Mouse (Mus musculus): ENCODE measurements around the gene Als2.

The Als2 gene

GRCm38 (mm10) chr1:59211651-59212050 lies 25.4 kb downstream of the Als2 start:
- DNase-seq: no peak

DNA sequence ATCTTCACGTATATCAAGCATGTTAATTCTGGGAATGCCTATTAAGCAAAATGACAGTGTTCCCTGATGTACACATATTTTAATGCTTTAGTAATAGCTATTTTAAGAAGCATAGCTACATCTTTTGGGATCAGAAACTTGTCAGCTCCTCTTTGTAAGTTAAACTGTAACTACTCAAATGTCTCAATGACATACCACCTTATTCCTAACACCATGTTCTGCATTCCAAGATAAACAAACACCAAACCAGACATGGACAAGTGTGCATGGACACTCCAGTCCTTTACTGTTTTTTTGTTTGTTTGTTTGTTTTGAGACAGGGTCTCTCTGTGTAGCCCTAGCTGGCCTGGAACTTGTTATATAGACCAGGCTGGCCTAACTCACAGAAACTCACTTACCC lies 28.7 kb downstream of the Als2 start:
- DNase-seq: no peak

DNA sequence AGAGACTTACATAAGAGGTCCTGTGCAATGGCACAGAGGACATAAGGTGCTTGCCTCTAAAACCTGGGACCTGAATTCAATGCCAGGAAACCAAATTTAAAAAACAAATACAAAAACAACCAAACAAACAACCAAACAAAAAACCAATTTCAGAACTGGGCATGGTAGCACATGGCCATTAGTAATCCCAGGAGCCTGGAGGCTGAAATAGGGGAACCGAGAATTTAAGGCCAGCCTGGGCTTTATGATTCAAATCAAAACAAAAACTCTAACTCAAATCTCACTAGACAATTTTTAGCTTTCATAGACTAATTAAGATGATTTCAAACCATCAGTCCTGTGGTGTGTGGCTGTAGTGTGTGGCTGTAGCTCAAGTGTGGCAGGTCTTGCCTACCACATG lies 32.5 kb downstream of the Als2 start:
- no peak for DNase-seq

DNA sequence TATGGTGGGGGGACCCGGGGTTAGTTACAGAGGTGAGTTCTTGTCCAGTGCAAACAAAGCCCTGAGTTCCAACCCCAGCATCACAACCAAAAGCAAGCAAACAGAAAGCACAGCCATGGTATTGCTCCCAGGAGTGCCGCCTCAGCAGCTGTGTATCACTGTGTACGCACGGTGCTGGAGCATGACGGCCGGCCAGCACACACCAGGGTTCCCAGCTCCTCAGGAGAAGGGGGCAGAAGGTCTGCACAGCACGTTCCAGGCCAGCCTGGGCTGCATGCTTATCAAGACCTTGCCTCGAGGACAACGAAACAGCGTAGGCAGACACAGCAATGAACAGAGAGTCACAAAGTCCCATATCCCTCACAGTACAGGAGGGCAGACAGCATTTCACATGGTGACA lies 34.7 kb downstream of the Als2 start:
- DNase-seq: no peak

DNA sequence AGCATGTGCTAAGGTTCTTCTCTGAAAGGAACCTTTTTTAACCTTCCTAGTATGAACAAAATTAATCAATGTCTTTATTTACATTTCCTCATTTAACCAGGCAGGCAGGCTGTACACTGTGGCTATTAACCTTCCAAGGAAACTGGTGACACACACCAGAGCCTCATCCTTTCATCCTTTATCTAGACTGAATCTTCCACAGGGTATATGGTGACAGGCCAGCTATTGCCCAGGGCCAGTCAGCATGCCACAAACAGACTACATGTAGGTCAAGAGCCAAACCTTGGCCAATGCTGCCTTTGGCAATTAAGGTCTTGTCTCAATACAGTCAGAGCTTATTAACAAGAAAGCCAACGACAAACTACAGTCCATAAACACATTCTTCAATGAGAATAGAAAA lies 35.5 kb downstream of the Als2 start:
- no peak for DNase-seq

DNA sequence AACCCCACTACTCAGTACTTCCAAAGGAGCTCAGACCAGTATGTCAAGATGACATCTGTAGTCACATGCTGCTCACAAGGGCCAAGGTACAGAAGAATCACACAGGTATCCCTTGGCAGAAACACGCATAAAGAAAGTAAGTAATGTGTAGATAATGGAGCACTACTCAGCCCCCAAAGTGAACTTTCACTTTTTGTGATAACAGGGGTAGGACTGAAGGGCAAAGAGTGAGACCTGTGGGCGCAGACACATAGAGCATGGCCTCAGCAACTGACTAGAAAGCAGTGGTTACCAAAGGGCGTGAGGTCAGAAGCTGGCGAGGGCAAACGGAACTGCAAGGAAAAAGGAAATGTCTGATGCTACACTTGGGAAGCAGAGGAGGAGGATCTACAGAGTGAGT lies 36.1 kb downstream of the Als2 start:
- DNase-seq: no peak

- no peak for DNase-seq
Measured at GRCm38 (mm10) chr1:59194979-59195378, 42.1 kb downstream of the Als2 start.

DNA sequence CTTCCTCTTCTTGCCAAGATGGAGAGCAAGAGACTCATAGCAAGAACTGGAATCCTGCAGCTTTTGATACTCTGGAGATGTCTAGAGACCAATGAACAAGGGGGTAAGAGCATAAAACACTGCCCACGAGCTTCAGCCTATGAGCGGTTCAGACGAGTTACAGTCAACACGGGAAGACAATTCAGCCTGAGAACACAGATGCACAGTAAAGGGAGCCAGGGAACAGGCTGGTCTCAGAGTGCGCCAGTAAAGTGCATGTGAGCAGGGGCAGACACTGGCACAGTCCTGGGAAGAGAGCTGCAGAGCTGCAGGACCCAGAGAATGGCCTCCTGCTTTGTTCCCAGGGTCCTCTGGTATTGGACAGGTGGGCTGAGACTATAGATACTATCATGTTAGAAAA lies 49.2 kb downstream of the Als2 start:
- DNase-seq: no peak

DNA sequence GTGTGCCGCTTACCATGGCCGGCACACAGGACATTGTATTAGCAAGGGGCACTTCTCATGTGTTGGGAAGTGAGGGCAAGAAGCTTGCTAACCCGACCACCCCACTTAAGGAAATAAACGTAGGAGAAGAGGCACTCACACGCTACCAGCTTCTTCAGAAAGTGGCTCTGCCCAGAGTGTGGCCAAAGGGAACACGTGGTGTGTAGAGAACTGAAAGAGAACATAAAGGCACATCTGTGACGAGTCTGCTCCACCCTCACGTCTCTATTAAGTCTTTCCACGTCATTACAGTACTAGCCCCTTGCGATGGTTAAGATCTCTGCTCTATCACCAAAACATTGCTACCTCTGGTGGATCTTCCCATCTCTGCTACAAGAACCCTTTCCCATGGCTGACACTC lies 50.7 kb downstream of the Als2 start:
- DNase-seq: no peak

DNA sequence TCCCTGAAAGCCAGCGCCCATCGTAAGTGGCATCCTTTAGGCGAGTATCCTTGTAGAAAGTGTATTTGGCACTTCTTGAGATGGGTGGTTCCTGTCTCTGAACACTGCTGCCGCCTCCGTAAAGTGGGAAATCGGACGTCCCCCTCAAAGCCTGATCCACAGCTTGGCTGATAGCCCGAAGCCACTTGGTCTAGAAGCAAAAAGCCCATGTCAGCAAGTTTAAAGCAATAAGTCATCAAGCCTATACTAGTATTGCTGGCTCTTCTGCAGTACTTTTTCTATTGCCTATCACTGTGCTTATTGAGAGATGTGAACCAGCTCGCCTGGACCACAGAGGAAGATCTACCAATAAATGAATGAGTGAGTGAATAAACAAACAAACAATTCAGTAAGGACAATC lies 51.6 kb downstream of the Als2 start:
- no peak for DNase-seq

DNA sequence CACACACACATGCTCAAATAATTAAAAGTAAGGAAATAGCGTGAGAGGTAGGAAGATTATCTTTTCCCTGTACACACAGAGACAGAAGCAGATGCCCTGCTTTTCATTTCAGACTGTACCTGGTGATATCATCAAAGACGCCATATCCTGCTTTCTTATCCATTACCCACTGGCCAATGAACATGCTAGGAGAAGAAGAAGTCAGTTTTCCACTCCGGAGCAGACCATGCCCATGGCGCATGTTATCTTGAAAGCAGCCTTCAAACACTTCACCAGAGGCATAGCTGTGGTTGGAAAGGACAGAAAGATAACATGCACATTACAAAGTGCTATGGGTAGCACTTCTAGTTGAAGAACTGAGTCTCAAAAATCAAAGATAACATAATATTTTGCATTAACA lies 54.0 kb downstream of the Als2 start:
- no peak for DNase-seq

DNA sequence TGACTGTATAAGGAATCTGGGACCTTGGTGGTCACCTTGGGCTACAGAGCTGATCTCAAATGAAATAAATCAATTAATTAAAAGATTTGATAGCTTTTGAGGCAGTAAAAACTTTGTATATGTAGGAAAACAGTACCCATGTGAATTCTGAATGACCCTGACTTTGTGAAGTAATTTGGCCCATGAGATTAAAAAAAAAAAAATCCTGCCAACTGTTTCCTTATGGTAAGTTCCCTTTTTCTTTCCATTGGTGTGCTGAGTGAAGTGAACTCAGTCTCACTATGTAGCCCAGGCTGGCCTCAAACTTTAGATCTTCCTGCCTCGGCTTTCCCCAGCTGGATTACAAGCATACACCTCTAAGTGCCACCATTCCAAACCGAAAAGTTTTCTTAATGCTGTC lies 54.7 kb downstream of the Als2 start:
- no peak for DNase-seq

DNA sequence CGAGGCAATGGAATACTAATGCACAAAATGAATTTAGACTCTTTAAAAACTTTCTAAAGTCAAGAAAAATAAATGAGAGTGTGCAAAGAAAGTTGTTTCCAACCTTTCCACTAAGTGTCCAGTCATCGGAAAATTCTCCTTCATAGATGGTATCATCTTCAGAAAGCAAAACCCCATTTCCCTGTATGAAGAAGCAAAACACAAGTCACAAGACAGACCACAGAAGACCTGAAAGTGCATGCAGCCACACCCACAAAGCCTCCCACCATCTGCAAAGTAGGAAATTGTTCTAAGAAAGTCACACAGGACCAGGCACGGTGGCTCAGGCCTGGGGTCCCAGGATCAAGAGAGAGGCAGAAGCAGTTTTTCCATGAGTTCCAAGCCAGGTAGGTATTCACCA lies 57.0 kb downstream of the Als2 start:
- DNase-seq: no peak

DNA sequence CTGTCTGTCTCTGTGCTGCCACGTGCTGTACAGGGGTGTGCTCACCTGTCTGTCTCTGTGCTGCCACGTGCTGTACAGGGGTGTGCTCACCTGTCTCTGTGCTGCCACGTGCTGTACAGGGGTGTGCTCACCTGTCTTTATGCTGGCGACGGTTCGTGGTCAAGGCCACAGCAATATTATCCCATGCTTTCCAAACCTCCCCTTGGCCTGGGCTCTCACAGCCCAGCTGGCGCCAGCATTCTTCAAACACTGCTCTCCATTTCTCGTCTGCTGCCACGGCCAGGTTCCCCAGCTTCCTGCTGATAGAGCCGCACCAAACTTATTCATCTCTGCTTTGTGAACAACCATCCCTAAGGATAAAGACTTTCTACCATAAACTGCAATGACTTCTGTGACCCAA lies 58.6 kb downstream of the Als2 start:
- DNase-seq: no peak

- no peak for DNase-seq
Measured at GRCm38 (mm10) chr1:59174514-59175373, 62.3 kb downstream of the Als2 start.

GRCm38 (mm10) chr1:59173023-59173422 lies 64.0 kb downstream of the Als2 start:
- DNase-seq: no peak

- no peak for DNase-seq
Measured at GRCm38 (mm10) chr1:59171875-59172274, 65.2 kb downstream of the Als2 start.

DNA sequence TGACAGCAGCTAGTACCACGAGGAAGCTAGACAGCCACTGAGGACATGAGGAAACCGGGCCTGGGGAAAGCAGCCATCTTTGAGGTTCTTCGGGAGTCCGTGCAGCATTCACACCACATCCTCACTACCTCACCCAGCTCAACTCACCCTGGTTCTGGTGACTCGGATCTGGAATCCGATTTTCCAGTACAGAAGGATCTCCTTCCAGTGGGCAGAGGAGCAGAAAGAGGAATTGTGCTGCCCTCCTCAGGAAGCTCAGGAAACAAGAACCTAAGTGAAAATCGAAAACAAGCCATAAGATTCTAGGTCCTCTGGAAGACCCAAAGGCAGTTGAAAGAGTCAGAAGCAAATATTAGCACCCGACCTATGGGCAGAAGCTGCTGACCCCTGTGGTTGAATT lies 66.7 kb downstream of the Als2 start:
- no peak for DNase-seq

DNA sequence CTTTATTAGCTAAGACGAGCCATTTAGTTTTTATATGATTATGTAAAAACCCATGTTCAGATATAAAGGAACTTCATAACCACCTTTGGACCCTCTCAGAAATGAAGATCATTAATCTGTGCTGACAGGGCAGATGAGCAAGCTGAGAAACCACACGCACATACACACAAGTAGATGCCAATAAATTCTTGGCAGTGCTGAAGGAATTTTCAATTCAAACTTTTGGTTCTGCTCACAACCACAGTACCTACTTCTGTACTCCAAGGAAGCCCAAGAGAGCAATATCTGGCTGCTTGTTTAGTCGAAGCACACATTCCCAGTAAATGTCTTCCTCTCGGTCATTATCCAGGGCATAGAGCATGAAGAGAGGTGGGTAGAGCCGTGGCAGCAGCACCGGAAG lies 67.4 kb downstream of the Als2 start:
- no peak for DNase-seq

GRCm38 (mm10) chr1:59168556-59168955 lies 68.5 kb downstream of the Als2 start:
- no peak for DNase-seq

- no peak for DNase-seq
Measured at GRCm38 (mm10) chr1:59167654-59168425, 69.2 kb downstream of the Als2 start.

- no peak for DNase-seq
Measured at GRCm38 (mm10) chr1:59166232-59166905, 70.7 kb downstream of the Als2 start.

DNA sequence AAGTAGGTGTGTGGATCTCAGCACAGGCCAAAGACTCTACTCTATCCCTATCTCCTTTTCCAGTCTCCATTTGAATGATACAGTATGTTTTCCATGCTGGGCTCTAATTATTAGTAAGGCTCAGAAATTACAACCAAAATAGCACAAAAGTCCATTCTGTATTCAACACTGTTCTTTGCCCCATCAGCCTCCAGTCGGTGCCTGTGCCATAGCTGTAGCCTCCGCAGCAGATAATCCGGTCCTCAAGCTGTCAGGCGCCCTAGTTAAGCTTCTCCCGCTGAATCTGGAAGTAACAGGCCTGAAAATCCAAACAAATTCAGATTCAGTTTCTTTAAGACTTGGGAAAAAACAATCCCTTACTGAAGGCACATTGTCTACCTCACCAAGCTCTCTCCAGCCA lies 73.1 kb downstream of the Als2 start:
- no peak for DNase-seq

DNA sequence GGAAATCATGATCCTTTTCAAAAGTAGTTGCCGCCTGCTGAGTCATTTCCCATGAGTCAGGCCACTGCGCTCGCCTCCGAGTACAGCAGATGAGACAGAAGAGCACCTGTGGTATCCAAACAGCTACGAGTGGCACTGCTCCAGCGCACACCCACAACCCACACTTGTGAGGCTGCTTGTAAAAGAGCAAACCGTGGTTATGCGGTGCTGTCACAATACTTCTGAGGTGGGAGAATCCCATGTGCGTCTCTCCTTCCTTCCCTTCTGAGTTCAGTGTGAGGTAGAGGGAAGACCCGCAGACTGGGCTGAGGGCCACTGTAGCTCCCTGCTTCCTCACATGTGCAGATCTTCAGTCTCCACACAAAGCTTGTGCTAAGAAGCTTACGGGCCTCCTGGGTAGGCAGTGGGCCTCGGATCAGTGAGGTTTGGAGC lies 74.0 kb downstream of the Als2 start, which contains the start of gene Mpp4:
Mpp4 (minus strand) TSS at position 360 of the 432 bp plus-strand sequence.
- DNase-seq: no peak

All from spleen, adult 18-20 months (tissue).